Mouse (Mus musculus) lung, adult 10 weeks (tissue): ENCODE data around the gene Trem1. TPM values are rescaled to one million over a fixed set of nuclear protein-coding genes. Genes with fewer than 3 reads are reported as not detected.

Source experiments
- polyA plus RNA-seq: library from polyadenylated mRNA; stranded (reverse); fragments of 350-450 nt; fragmentation: Illumina TruSeq; extraction: RNeasy Lipid Tissue Mini Kit (QIAGEN cat#74804); gene quantifications from one replicate; pipeline ENCODE4 v1.2.3, GENCODE M21; 2014; ENCODE audit warnings: low read depth, low replicate concordance; ENCODE audit not compliant: insufficient read depth

Gene Trem1
- 2.8 TPM for polyA plus RNA-seq

GRCm38 (mm10) chr17:48232518-48232917, at the start of gene Trem1:
Trem1 (plus strand) TSS chr17:48232768.

GRCm38 (mm10) chr17:48247221-48247928, 14.8 kb downstream of the Trem1 start, which contains the start of gene Trem3:
Trem3 (plus strand) TSS chr17:48247777.

GRCm38 (mm10) chr17:48263741-48264362, 31.3 kb downstream of the Trem1 start, which contains the start of gene Treml4:
Treml4 (plus strand) TSS chr17:48264295.

Other genes starting within 250 kb of the Trem1 start
- gene 1700122O11Rik, start 194.5 kb upstream of the Trem1 start, polyA plus RNA-seq: not detected
- not detected for gene 1700067P10Rik, start 143.4 kb upstream of the Trem1 start, polyA plus RNA-seq
- gene 9830107B12Rik, start 86.5 kb upstream of the Trem1 start, polyA plus RNA-seq: 0.13 TPM
- 1.1 TPM for gene A530064D06Rik, start 65.5 kb upstream of the Trem1 start, polyA plus RNA-seq
- gene Trem3, start 15.0 kb downstream of the Trem1 start, polyA plus RNA-seq: 3.9 TPM
- 4.6 TPM for gene Treml4, start 31.5 kb downstream of the Trem1 start, polyA plus RNA-seq
- 3.2 TPM for gene Treml2, start 66.7 kb downstream of the Trem1 start, polyA plus RNA-seq
- 0.96 TPM for gene B430306N03Rik, start 83.4 kb downstream of the Trem1 start, polyA plus RNA-seq
- gene Trem2, start 113.6 kb downstream of the Trem1 start, polyA plus RNA-seq: 7.0 TPM
- 1.7 TPM for gene Treml1, start 127.1 kb downstream of the Trem1 start, polyA plus RNA-seq
- 19.6 TPM for gene Nfya, start 177.1 kb downstream of the Trem1 start, polyA plus RNA-seq
- 39.8 TPM for gene Oard1, start 177.2 kb downstream of the Trem1 start, polyA plus RNA-seq
- 2.8 TPM for gene Apobec2, start 200.2 kb downstream of the Trem1 start, polyA plus RNA-seq
- 0.48 TPM for gene Tspo2, start 218.8 kb downstream of the Trem1 start, polyA plus RNA-seq
- gene Unc5cl, start 222.1 kb downstream of the Trem1 start, polyA plus RNA-seq: 0.62 TPM